Mouse (Mus musculus): Measurements from ENCODE around the gene Spata13.

GRCm38 (mm10) chr14:60805871-60806270 is 172.1 kb downstream of the Spata13 start:
- TF ChIP-seq TAL1 (IDR thresholded peaks at IDR 0.05; ENCODE audit: low read length) (no peak), GATA1 (IDR thresholded peaks at IDR 0.05; ENCODE audit: low read depth, low read length) (no peak), NELFE (IDR thresholded peaks at IDR 0.05; ENCODE audit: low read depth, low read length) (no peak), CTCF (IDR thresholded peaks at IDR 0.05 in 2 of 3, conservative IDR thresholded peaks at IDR 0.05 in 1 of 3; ENCODE audit: control insufficient read depth in 1 of 3, insufficient read depth in 1 of 3, low read depth in 2 of 3, low read length in 3 of 3, poor library complexity in 1 of 3, severe bottlenecking in 1 of 3) (no peak), HCFC1 (IDR thresholded peaks at IDR 0.05; ENCODE audit: low read depth, low read length) (no peak), POLR2A (IDR thresholded peaks at IDR 0.05; ENCODE audit: control insufficient read depth in 1 of 2, insufficient read depth in 1 of 2, low read depth in 1 of 2, low read length in 2 of 2, poor library complexity in 1 of 2) (no peak), RAD21 (IDR thresholded peaks at IDR 0.05; ENCODE audit: low read depth, low read length) (no peak), EP300 (IDR thresholded peaks at IDR 0.05; ENCODE audit: low read depth in 1 of 2, low read length in 2 of 2) (no peak), NRF1 (IDR thresholded peaks at IDR 0.05; ENCODE audit: insufficient read depth, low read depth, low read length, poor library complexity, severe bottlenecking) (no peak), GABPA (IDR thresholded peaks at IDR 0.05; ENCODE audit: low read depth, low read length) (no peak), TCF12 (IDR thresholded peaks at IDR 0.05; ENCODE audit: low read depth, low read length) (no peak), ZNF384 (IDR thresholded peaks at IDR 0.05; ENCODE audit: low read depth, low read length) (no peak)

Data from MEL (cell line).